Mouse (Mus musculus) cerebellum, adult 2 months (tissue): Measurements from ENCODE around the gene Icam5.

Experiments
- CTCF ChIP-seq: fragments of 200-500 bp; IDR thresholded peaks from 2 replicates; pipeline ENCODE4 v1.5.1; 2011; ENCODE audit warnings: low read depth, mild to moderate bottlenecking, control low read depth, low read length, moderate library complexity, borderline replicate concordance; ENCODE audit not compliant: insufficient read depth
- POLR2A ChIP-seq: fragments of 200-500 bp; IDR thresholded peaks from 2 replicates; pipeline ENCODE4 v1.6.1; 2011; ENCODE audit warnings: low read length, control low read depth, borderline replicate concordance; ENCODE audit not compliant: insufficient read depth

DNA sequence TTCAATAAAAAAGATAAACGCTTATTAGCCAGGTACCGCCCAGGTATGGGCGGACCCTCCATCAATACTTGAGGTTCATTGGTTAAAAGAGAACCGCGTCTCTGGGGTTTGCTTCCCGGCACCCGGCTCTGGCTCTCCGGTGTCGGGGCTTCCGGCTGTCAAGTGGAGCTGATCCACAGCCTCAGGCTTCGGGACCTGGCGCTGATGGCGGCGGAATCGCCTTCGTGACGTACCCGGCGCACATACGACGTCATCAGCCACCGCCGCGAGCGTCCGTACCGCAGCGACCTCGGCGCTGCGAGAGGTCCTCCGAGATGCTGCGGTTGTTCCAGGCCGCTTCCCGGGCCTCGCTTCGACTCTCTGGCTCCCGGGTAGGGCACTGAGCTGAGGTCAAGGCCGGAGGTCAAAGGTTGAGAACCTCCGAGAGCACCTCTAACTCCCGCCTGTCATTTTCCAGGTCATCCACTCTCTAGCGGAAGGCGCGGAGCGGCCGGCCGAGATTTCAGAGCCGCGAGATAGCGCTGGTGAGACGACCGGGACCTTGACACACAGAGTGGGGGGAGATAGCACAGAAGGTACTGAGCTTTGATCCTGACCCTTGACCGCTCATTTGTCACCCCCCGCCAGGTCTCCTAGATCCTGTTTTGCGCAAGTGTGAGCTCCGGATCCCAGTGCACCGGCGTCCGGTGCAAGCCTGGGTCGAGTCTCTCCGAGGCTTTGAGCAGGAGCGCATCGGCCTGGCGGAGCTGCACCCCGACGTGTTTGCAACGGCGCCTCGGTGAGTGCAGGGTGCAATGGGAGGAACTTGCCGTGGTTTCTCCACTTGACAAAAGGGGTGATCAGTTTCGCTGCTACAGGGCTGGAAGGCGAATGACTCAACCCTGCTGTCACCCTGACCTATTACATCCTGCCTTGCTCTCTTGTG, 29.0 kb upstream of the Icam5 start, which contains the start of gene Mrpl4:
- no peak for TF ChIP-seq CTCF
- peak; percentile 98 for TF ChIP-seq POLR2A
